8 mouse cellular contexts compared by ENCODE assay signal in genomic region chr16:92697227-92697736, GRCm38 (mm10).
DNase-seq lines count a peak whose midpoint lies in the region; ATAC-seq and TF ChIP-seq lines count a peak whose summit lies in the region.

No protein-coding gene starts in this region.

- no peak for TF ChIP-seq CTCF in heart, postnatal 0 days (IDR thresholded peaks at IDR 0.05; ENCODE audit: low read depth)

- H3K27me3 ChIP-seq in heart, postnatal 0 days (ENCODE audit: control insufficient read depth, insufficient read depth, low read length): peaks cover 73% of the 10 kb centered on the region
- no peaks in the 10 kb centered on the region for H3K27me3 ChIP-seq in megakaryocyte, embryonic 14.5 days (replicated peaks)

- peak overlapping the region; percentile 55 for H3K4me3 ChIP-seq in heart, postnatal 0 days (ENCODE audit: low read depth, low read length)
- peak overlapping the region; percentile 99 for H3K4me3 ChIP-seq in megakaryocyte, embryonic 14.5 days (replicated peaks)

- no peaks in the 10 kb centered on the region for H3K9me3 ChIP-seq in heart, postnatal 0 days (replicated peaks; ENCODE audit: control insufficient read depth, low read length)
- no peaks in the 10 kb centered on the region for H3K9me3 ChIP-seq in megakaryocyte, embryonic 14.5 days

- 0 out of 2 replicates have a peak overlapping the region, but pooled peaks have one; percentile 15 for H3K9ac ChIP-seq in heart, postnatal 0 days (replicated peaks; ENCODE audit: low read depth, low read length)

- H3K27ac ChIP-seq in heart, postnatal 0 days (ENCODE audit: low read depth): peak overlapping the region; percentile 54

- peak; percentile 95 for ATAC-seq in heart, postnatal 0 days (ENCODE audit: insufficient read depth, low read depth)

- no peaks in the 10 kb centered on the region for H3K36me3 ChIP-seq in heart, postnatal 0 days (replicated peaks; ENCODE audit: control insufficient read depth, insufficient read depth, low read length)
- H3K36me3 ChIP-seq in megakaryocyte, embryonic 14.5 days (replicated peaks; ENCODE audit: low read length): peaks cover 56% of the 10 kb centered on the region

- no peak for TF ChIP-seq EP300 in heart, postnatal 0 days (IDR thresholded peaks at IDR 0.05; ENCODE audit: low read depth)

- peak overlapping the region; percentile 85 for H3K4me2 ChIP-seq in heart, postnatal 0 days (ENCODE audit: low read depth, low read length)

- peaks cover 18% of the 10 kb centered on the region for H3K4me1 ChIP-seq in heart, postnatal 0 days (ENCODE audit: control insufficient read depth, insufficient read depth)
- H3K4me1 ChIP-seq in megakaryocyte, embryonic 14.5 days: peaks cover 74% of the 10 kb centered on the region

- under 1% methylated on average over 52 of the region's 53 CpGs for WGBS in heart, postnatal 0 days

- DNase-seq in ES-CJ7 (ENCODE audit: low read depth, low spot score): peak; percentile 89
- DNase-seq in adrenal gland, postnatal 25 days: peak; percentile 87
- DNase-seq in fibroblast of lung, adult 2 months (ENCODE audit: low read depth): peak; percentile 77
- DNase-seq in heart, postnatal 0 days (ENCODE audit: low spot score): peak; percentile 95
- DNase-seq in kidney, postnatal 25 days: peak; percentile 83 to 92
- DNase-seq in right cerebral cortex, postnatal 4 days: peak; percentile 34
- DNase-seq in urinary bladder, postnatal 4 days (ENCODE audit: low spot score in 2 of 2): peak; percentile 78 to 80

Comparison
In these comparisons a context has a peak if more than half of its experiments do, and no peak if none do; other contexts are left out.
1. Peak in every context shown above with its lines: DNase-seq, ATAC-seq, H3K4me3 ChIP-seq and H3K27ac ChIP-seq.
2. DNase-seq: peak in every context shown above with its lines; median percentile 95 in heart, postnatal 0 days; 89 in ES-CJ7; 88 in kidney, postnatal 25 days; 87 in adrenal gland, postnatal 25 days; 79 in urinary bladder, postnatal 4 days; 77 in fibroblast of lung, adult 2 months; 34 in right cerebral cortex, postnatal 4 days.